Mouse (Mus musculus): ENCODE results near the gene Rab30.

- no peak for TF ChIP-seq CTCF (IDR thresholded peaks at IDR 0.05; ENCODE audit: insufficient read depth, low read length)
- TF ChIP-seq POLR2A (IDR thresholded peaks at IDR 0.05; ENCODE audit: borderline replicate concordance, extremely low read depth, low read depth, low read length), result no peak
These were observed 134.7 kb downstream of the Rab30 start for GRCm38 (mm10) chr7:92876066-92876465.
